Mouse (Mus musculus): Measurements from ENCODE around the gene Trmt1. TPM values are rescaled to one million over a fixed set of nuclear protein-coding genes. Genes with fewer than 3 reads are reported as not detected.
A peak's percentile ranks its signal among the peaks of the same experiment; 100 is the strongest.

Trmt1 gene
- polyA plus RNA-seq, 1 experiment from 2014 or later: 62.0 TPM

GRCm38 (mm10) chr8:84699861-84700322 is 13.8 kb downstream of the Trmt1 start:
- 0 out of 2 replicates have a peak overlapping the region, but pooled peaks have one; percentile 7 for H3K4me3 ChIP-seq
- H3K27ac ChIP-seq: peak overlapping the region; percentile 97
- H3K27me3 ChIP-seq (replicated peaks): peaks cover 7% of the 10 kb centered on the region; the same call in 1 of the 2 replicates
- peak overlapping the region; percentile 96 for H3K4me2 ChIP-seq
- ATAC-seq: no peak
- H3K36me3 ChIP-seq: peaks cover 74% of the 10 kb centered on the region
- H3K9me3 ChIP-seq (replicated peaks): no peaks in the 10 kb centered on the region
- peak overlapping the region; percentile 97 for H3K9ac ChIP-seq
- H3K4me1 ChIP-seq: peaks cover 57% of the 10 kb centered on the region
- WGBS (ENCODE audit: insufficient replicate concordance): 20% methylated on average over 7 of the region's 7 CpGs

GRCm38 (mm10) chr8:84700526-84700925 is 14.4 kb downstream of the Trmt1 start:
- peaks cover 64% of the 10 kb centered on the region for H3K4me1 ChIP-seq
- H3K9me3 ChIP-seq (replicated peaks): no peaks in the 10 kb centered on the region
- H3K9ac ChIP-seq: peak overlapping the region; percentile 97
- H3K36me3 ChIP-seq: peaks cover 68% of the 10 kb centered on the region
- H3K4me2 ChIP-seq: peak overlapping the region; percentile 96
- H3K4me3 ChIP-seq: peak overlapping the region; percentile 83; the same call in 1 of the 2 replicates
- peaks cover 12% of the 10 kb centered on the region for H3K27me3 ChIP-seq (replicated peaks)
- no peak for ATAC-seq
- peak overlapping the region; percentile 97 for H3K27ac ChIP-seq
- WGBS (ENCODE audit: insufficient replicate concordance): 31% methylated on average over 5 of the region's 5 CpGs

- peaks cover 69% of the 10 kb centered on the region for H3K4me1 ChIP-seq
- peaks cover 14% of the 10 kb centered on the region for H3K27me3 ChIP-seq (replicated peaks)
- H3K36me3 ChIP-seq: peaks cover 61% of the 10 kb centered on the region
- ATAC-seq: peak; percentile 86
- H3K9ac ChIP-seq: peak within 1 kb of the TSS; percentile 97
- peak within 1 kb of the TSS; percentile 83 for H3K4me3 ChIP-seq
- under 1% methylated on average over 34 of the region's 34 CpGs for WGBS (ENCODE audit: insufficient replicate concordance)
- H3K4me2 ChIP-seq: peak within 1 kb of the TSS; percentile 96
- no peaks in the 10 kb centered on the region for H3K9me3 ChIP-seq (replicated peaks)
- peak within 1 kb of the TSS; percentile 97 for H3K27ac ChIP-seq
Observed at GRCm38 (mm10) chr8:84700941-84701911, 15.1 kb downstream of the Trmt1 start, which contains the start of gene Lyl1. TSS of gene Lyl1 (plus strand) at chr8:84701457.

GRCm38 (mm10) chr8:84702561-84702960 is 16.5 kb downstream of the Trmt1 start:
- peak overlapping the region; percentile 97 for H3K9ac ChIP-seq
- peak overlapping the region; percentile 96 for H3K4me2 ChIP-seq
- H3K27me3 ChIP-seq (replicated peaks): peaks cover 26% of the 10 kb centered on the region
- no peaks in the 10 kb centered on the region for H3K9me3 ChIP-seq (replicated peaks)
- peaks cover 47% of the 10 kb centered on the region for H3K36me3 ChIP-seq
- peak overlapping the region; percentile 97 for H3K27ac ChIP-seq
- H3K4me1 ChIP-seq: peaks cover 82% of the 10 kb centered on the region
- WGBS (ENCODE audit: insufficient replicate concordance): 15% methylated on average over 9 of the region's 9 CpGs
- ATAC-seq: no peak
- peak overlapping the region; percentile 83 for H3K4me3 ChIP-seq

- WGBS (ENCODE audit: insufficient replicate concordance): 26% methylated on average over 6 of the region's 6 CpGs
- Histone ChIP-seq H3K27me3 (replicated peaks) (peaks cover 30% of the 10 kb centered on the region), H3K9ac (peak overlapping the region; percentile 97), H3K36me3 (peaks cover 43% of the 10 kb centered on the region), H3K4me1 (peaks cover 84% of the 10 kb centered on the region), H3K9me3 (replicated peaks) (no peaks in the 10 kb centered on the region), H3K4me2 (peak overlapping the region; percentile 96), H3K4me3 (peak overlapping the region; percentile 83), H3K27ac (peak overlapping the region; percentile 97)
- no peak for ATAC-seq
Observed at GRCm38 (mm10) chr8:84702963-84703465, 16.9 kb downstream of the Trmt1 start.

- no peak for ATAC-seq
- WGBS (ENCODE audit: insufficient replicate concordance): 2% methylated on average over 38 of the region's 38 CpGs
- Histone ChIP-seq H3K36me3 (peaks cover 36% of the 10 kb centered on the region), H3K4me1 (peaks cover 84% of the 10 kb centered on the region), H3K9me3 (replicated peaks) (no peaks in the 10 kb centered on the region), H3K27ac (peak overlapping the region; percentile 97), H3K4me2 (peak overlapping the region; percentile 96), H3K9ac (peak overlapping the region; percentile 97), H3K4me3 (peak overlapping the region; percentile 83), H3K27me3 (replicated peaks) (peaks cover 35% of the 10 kb centered on the region)
Observed at GRCm38 (mm10) chr8:84703466-84704249, 17.6 kb downstream of the Trmt1 start.

- Histone ChIP-seq H3K9me3 (replicated peaks) (no peaks in the 10 kb centered on the region), H3K4me3 (peak overlapping the region; percentile 83), H3K36me3 (peaks cover 29% of the 10 kb centered on the region), H3K4me1 (peaks cover 84% of the 10 kb centered on the region), H3K27ac (peak overlapping the region; percentile 97), H3K27me3 (replicated peaks) (peaks cover 39% of the 10 kb centered on the region), H3K9ac (peak overlapping the region; percentile 97), H3K4me2 (peak overlapping the region; percentile 96)
- WGBS (ENCODE audit: insufficient replicate concordance): 2% methylated on average over 16 of the region's 16 CpGs
- peak; percentile 36 for ATAC-seq
Observed at GRCm38 (mm10) chr8:84704356-84704755, 18.2 kb downstream of the Trmt1 start.

GRCm38 (mm10) chr8:84704867-84705831 is 19.0 kb downstream of the Trmt1 start:
- Histone ChIP-seq H3K4me2 (peak overlapping the region; percentile 96), H3K9ac (peak overlapping the region; percentile 97), H3K4me1 (peaks cover 80% of the 10 kb centered on the region), H3K27me3 (replicated peaks) (peaks cover 39% of the 10 kb centered on the region), H3K36me3 (peaks cover 25% of the 10 kb centered on the region), H3K4me3 (peak overlapping the region; percentile 83), H3K27ac (peak overlapping the region; percentile 97), H3K9me3 (replicated peaks) (no peaks in the 10 kb centered on the region)
- ATAC-seq: peak; percentile 6; the same call in 1 of the 2 replicates
- 2% methylated on average over 59 of the region's 61 CpGs for WGBS (ENCODE audit: insufficient replicate concordance)

- H3K9ac ChIP-seq: peak overlapping the region; percentile 97
- H3K4me1 ChIP-seq: peaks cover 72% of the 10 kb centered on the region
- ATAC-seq: no peak
- peaks cover 41% of the 10 kb centered on the region for H3K27me3 ChIP-seq (replicated peaks)
- peak overlapping the region; percentile 83 for H3K4me3 ChIP-seq
- peak overlapping the region; percentile 97 for H3K27ac ChIP-seq
- under 1% methylated on average over 12 of the region's 12 CpGs for WGBS (ENCODE audit: insufficient replicate concordance)
- no peaks in the 10 kb centered on the region for H3K9me3 ChIP-seq (replicated peaks)
- H3K4me2 ChIP-seq: peak overlapping the region; percentile 96
- peaks cover 22% of the 10 kb centered on the region for H3K36me3 ChIP-seq
Observed at GRCm38 (mm10) chr8:84705960-84706359, 19.9 kb downstream of the Trmt1 start.

- no peak for ATAC-seq
- H3K27me3 ChIP-seq (replicated peaks): peaks cover 43% of the 10 kb centered on the region
- 1% methylated on average over 45 of the region's 45 CpGs for WGBS (ENCODE audit: insufficient replicate concordance)
- H3K36me3 ChIP-seq: peaks cover 22% of the 10 kb centered on the region
- H3K4me2 ChIP-seq: peak overlapping the region; percentile 96
- peak overlapping the region; percentile 83 for H3K27ac ChIP-seq
- H3K4me3 ChIP-seq: peak overlapping the region; percentile 58
- H3K9me3 ChIP-seq (replicated peaks): no peaks in the 10 kb centered on the region
- H3K4me1 ChIP-seq: peaks cover 68% of the 10 kb centered on the region
- peak overlapping the region; percentile 80 for H3K9ac ChIP-seq
Observed at GRCm38 (mm10) chr8:84706610-84707266, 20.6 kb downstream of the Trmt1 start.

Data from liver, embryonic 12.5 days (tissue).